Mouse (Mus musculus): Measurements from ENCODE around the gene Efcab6. TPM values are rescaled to one million over a fixed set of nuclear protein-coding genes. Genes with fewer than 3 reads are reported as not detected.

Efcab6 gene
- total and polyA plus RNA-seq, 3 experiments, result not detected

DNA sequence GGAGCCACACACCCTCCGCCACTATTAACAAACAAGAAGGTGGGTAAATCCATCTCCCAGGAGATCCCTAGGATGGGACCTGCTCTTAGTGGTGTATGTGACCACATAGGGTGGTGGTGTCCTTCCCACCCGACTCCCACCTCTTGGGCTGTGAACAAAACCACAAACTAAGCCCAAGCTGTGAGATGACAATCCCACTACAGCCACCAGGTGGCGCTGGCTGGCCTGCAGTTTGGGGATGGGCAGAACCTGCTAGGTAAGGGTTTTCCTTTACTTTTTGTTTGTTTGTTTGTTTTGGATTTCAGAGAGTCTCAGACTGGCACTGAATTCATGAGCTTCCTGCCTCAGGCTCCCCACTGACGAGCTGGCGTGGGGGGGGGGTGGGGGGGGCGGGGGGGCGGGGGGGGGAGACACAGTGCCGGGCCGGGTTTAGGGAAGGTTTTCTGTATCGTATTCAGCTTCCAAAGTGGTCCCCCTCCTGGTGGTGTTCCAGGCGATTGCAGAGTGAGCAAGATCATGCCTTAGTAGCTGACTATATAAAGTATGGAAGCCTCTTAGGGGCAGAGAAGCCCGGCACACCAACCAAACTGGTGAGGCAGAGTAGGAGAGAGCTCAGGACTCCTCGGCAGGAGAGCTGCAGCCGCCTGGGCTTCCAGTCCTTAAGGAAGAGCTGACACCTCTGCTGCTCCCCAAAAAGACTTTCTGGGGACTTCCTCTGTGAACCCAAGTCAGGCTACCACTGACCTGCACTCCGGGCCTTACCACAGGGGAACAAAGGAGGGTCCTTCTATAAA lies 8.9 kb upstream of the Efcab6 start:
- Histone ChIP-seq H3K27me3 (ENCODE audit: control insufficient read depth in 1 of 2, insufficient read depth in 2 of 2, low read length in 2 of 2) (no peaks in the 10 kb centered on the region), H3K4me3 (ENCODE audit: control insufficient read depth in 1 of 2, insufficient read depth in 1 of 2, low read depth in 2 of 2, low read length in 2 of 2) (no peak overlapping the region), H3K4me1 (ENCODE audit: control insufficient read depth in 1 of 2, insufficient read depth in 2 of 2, low read length in 2 of 2) (no peaks in the 10 kb centered on the region), H3K36me3 (ENCODE audit: control insufficient read depth in 1 of 2, insufficient read depth in 2 of 2, low read length in 2 of 2) (no peaks in the 10 kb centered on the region), H3K9me3 (replicated peaks; ENCODE audit: insufficient read depth, low read length) (no peaks in the 10 kb centered on the region), H3K27ac (ENCODE audit: control insufficient read depth, low read depth, low read length) (no peak overlapping the region), H3K9ac (ENCODE audit: control insufficient read depth, low read depth, low read length, poor library complexity, severe bottlenecking) (no peak overlapping the region), H3K79me2 (ENCODE audit: control insufficient read depth, insufficient read depth, low read length, poor library complexity) (no peaks in the 10 kb centered on the region)
- DNase-seq (ENCODE audit: low read depth, low spot score), result peak; percentile 12
- TF ChIP-seq GATA1 (IDR thresholded peaks at IDR 0.05; ENCODE audit: low read depth, low read length) (no peak), ZKSCAN1 (IDR thresholded peaks at IDR 0.05; ENCODE audit: low read depth, low read length) (no peak), ZC3H11A (IDR thresholded peaks at IDR 0.05; ENCODE audit: low read depth, low read length) (no peak), GABPA (IDR thresholded peaks at IDR 0.05; ENCODE audit: low read depth, low read length) (no peak), CTCF (IDR thresholded peaks at IDR 0.05 in 2 of 3, conservative IDR thresholded peaks at IDR 0.05 in 1 of 3; ENCODE audit: control insufficient read depth in 1 of 3, insufficient read depth in 1 of 3, low read depth in 2 of 3, low read length in 3 of 3, poor library complexity in 1 of 3, severe bottlenecking in 1 of 3) (peak; percentile 36 to 67 (median 36)), MXI1 (IDR thresholded peaks at IDR 0.05; ENCODE audit: low read depth, low read length) (no peak), NRF1 (IDR thresholded peaks at IDR 0.05; ENCODE audit: insufficient read depth, low read depth, low read length, poor library complexity, severe bottlenecking) (no peak), ELF1 (IDR thresholded peaks at IDR 0.05; ENCODE audit: low read depth, low read length) (no peak), TCF12 (IDR thresholded peaks at IDR 0.05; ENCODE audit: low read depth, low read length) (no peak), CHD1 (IDR thresholded peaks at IDR 0.05; ENCODE audit: low read depth, low read length) (no peak), RCOR1 (IDR thresholded peaks at IDR 0.05; ENCODE audit: low read depth, low read length) (no peak), POLR2AphosphoS2 (IDR thresholded peaks at IDR 0.05; ENCODE audit: low read length) (no peak), POLR2A (IDR thresholded peaks at IDR 0.05; ENCODE audit: control insufficient read depth in 1 of 2, insufficient read depth in 1 of 2, low read depth in 1 of 2, low read length in 2 of 2, poor library complexity in 1 of 2) (no peak), TBP (IDR thresholded peaks at IDR 0.05; ENCODE audit: low read depth, low read length) (no peak), SIN3A (IDR thresholded peaks at IDR 0.05; ENCODE audit: low read length) (no peak), RAD21 (IDR thresholded peaks at IDR 0.05; ENCODE audit: low read depth, low read length) (peak; percentile 10), UBTF (IDR thresholded peaks at IDR 0.05; ENCODE audit: borderline replicate concordance, insufficient read depth, low read depth, low read length) (no peak), KAT2A (conservative IDR thresholded peaks at IDR 0.05; ENCODE audit: low read depth, low read length) (no peak), SMC3 (IDR thresholded peaks at IDR 0.05; ENCODE audit: low read depth, low read length) (peak; percentile 29), USF1 (IDR thresholded peaks at IDR 0.05; ENCODE audit: low read depth, low read length) (no peak), CHD2 (IDR thresholded peaks at IDR 0.05; ENCODE audit: low read length) (no peak), MAX (IDR thresholded peaks at IDR 0.05; ENCODE audit: low read length) (no peak), MAZ (IDR thresholded peaks at IDR 0.05; ENCODE audit: low read depth, low read length) (no peak), BHLHE40 (IDR thresholded peaks at IDR 0.05; ENCODE audit: borderline replicate concordance, low read depth, low read length) (no peak), MYC (IDR thresholded peaks at IDR 0.05; ENCODE audit: low read depth, low read length) (no peak), ZMIZ1 (IDR thresholded peaks at IDR 0.05; ENCODE audit: low read depth, low read length) (no peak)
